Mouse (Mus musculus) C2C12 (cell line): ENCODE data around the gene Eda2r. TPM values are rescaled to one million over a fixed set of nuclear protein-coding genes. Genes with fewer than 3 reads are reported as not detected.
A peak's percentile ranks its signal among the peaks of the same experiment; 100 is the strongest.

Experiments used
- H3K27me3 ChIP-seq: one replicate; pipeline ENCODE4 v1.6.1; 2011; ENCODE audit not compliant: control insufficient read depth, insufficient read depth, insufficient read length
- H3K36me3 ChIP-seq: one replicate; pipeline ENCODE4 v1.6.1; 2011; ENCODE audit not compliant: control insufficient read depth, insufficient read depth
- H3K4me3 ChIP-seq: one replicate; pipeline ENCODE4 v1.5.1; 2011; ENCODE audit warnings: mild to moderate bottlenecking, control low read depth; ENCODE audit not compliant: poor library complexity, insufficient read depth, severe bottlenecking
- H3K79me2 ChIP-seq: one replicate; pipeline ENCODE4 v1.6.1; 2011; ENCODE audit not compliant: control insufficient read depth, insufficient read depth
- H3K79me3 ChIP-seq: one replicate; pipeline ENCODE4 v1.6.1; 2011; ENCODE audit warnings: low read depth, control low read depth
- H3ac ChIP-seq: one replicate; pipeline ENCODE3; 2011; ENCODE audit warnings: low read depth; ENCODE audit not compliant: control insufficient read depth, insufficient read length
- CEBPB ChIP-seq: IDR thresholded peaks from one replicate; pipeline ENCODE4 v1.6.1; 2011; ENCODE audit warnings: low read depth, mild to moderate bottlenecking, control low read depth, moderate library complexity
- CTCF ChIP-seq: IDR thresholded peaks from one replicate; pipeline ENCODE4 v1.5.1; 2011; ENCODE audit not compliant: control insufficient read depth, insufficient read depth, insufficient read length
- FOSL1 ChIP-seq: IDR thresholded peaks from one replicate; pipeline ENCODE4 v1.8.0; 2011; ENCODE audit warnings: mild to moderate bottlenecking, low read length; ENCODE audit not compliant: poor library complexity, insufficient read depth, severe bottlenecking
- MAX ChIP-seq: IDR thresholded peaks from one replicate; pipeline ENCODE4 v1.6.1; 2011; ENCODE audit warnings: mild to moderate bottlenecking, control low read depth
- MYOD1 ChIP-seq: IDR thresholded peaks from one replicate; pipeline ENCODE4 v1.6.1; 2011; ENCODE audit warnings: low read depth; ENCODE audit not compliant: control insufficient read depth, insufficient read length
- MYOG ChIP-seq: IDR thresholded peaks from one replicate; pipeline ENCODE4 v1.6.1; 2011; ENCODE audit not compliant: control insufficient read depth, insufficient read length; ENCODE audit errors: extremely low read depth
- USF1 ChIP-seq: IDR thresholded peaks from one replicate; pipeline ENCODE4 v1.6.1; 2011; ENCODE audit warnings: low read depth, mild to moderate bottlenecking, control low read depth, moderate library complexity
- polyA plus RNA-seq: library from polyadenylated mRNA; unstranded; fragments of >200 nt; fragmentation: generic; extraction: Trizol; gene quantifications from one replicate; pipeline ENCODE4 v1.2.1, GENCODE M21; 2012; ENCODE audit warnings: missing spikeins

Gene Eda2r
- polyA plus RNA-seq, 1 experiment, result 5.6 TPM

DNA sequence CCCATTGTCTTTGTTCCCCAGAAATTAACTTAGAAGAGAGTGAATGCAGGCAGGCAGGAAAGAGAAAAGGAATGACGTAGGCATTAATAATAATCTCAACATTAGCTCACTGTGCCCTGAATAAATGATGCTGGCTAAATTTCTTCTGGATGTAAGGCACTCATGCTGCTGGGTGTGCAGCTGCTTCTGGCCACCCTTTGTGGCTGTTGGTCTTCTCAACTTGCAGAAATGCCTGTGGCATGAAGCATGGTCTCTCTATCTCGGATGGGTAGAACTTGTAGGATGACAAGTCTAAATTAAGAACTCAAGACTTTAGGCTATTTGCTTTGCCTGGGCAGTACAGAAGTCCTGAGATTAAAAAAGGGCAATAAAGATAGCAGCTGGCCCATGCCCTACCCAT is 8.3 kb downstream of the Eda2r start:
- Histone ChIP-seq H3K79me3 (peaks cover 5% of the 10 kb centered on the region), H3K4me3 (no peak overlapping the region), H3ac (no peak overlapping the region), H3K79me2 (peaks cover 12% of the 10 kb centered on the region), H3K27me3 (no peaks in the 10 kb centered on the region), H3K36me3 (peaks cover 3% of the 10 kb centered on the region)
- TF ChIP-seq USF1 (no peak), MYOG (no peak), CEBPB (no peak), FOSL1 (no peak), MYOD1 (no peak), MAX (no peak), CTCF (no peak)

GRCm38 (mm10) chrX:97360919-97361318 is 16.1 kb downstream of the Eda2r start:
- H3K4me3 ChIP-seq, result no peak overlapping the region
- TF ChIP-seq CEBPB (no peak), USF1 (no peak), MAX (no peak), MYOD1 (no peak), MYOG (no peak), CTCF (no peak), FOSL1 (no peak)
- no peaks in the 10 kb centered on the region for H3K79me3 ChIP-seq
- H3K27me3 ChIP-seq, result no peaks in the 10 kb centered on the region
- no peak overlapping the region for H3ac ChIP-seq
- no peaks in the 10 kb centered on the region for H3K79me2 ChIP-seq
- peaks cover 12% of the 10 kb centered on the region for H3K36me3 ChIP-seq

GRCm38 (mm10) chrX:97327891-97328290 is 49.1 kb downstream of the Eda2r start:
- Histone ChIP-seq H3K4me3 (no peak overlapping the region), H3K79me2 (no peaks in the 10 kb centered on the region), H3K36me3 (no peaks in the 10 kb centered on the region), H3ac (no peak overlapping the region), H3K79me3 (no peaks in the 10 kb centered on the region), H3K27me3 (no peaks in the 10 kb centered on the region)
- TF ChIP-seq MAX, result no peak
- peak; percentile 15 for TF ChIP-seq FOSL1
- TF ChIP-seq CTCF, result no peak
- TF ChIP-seq MYOD1, result peak; percentile 69
